Mouse (Mus musculus): ENCODE measurements around the gene Pik3r5. TPM values are rescaled to one million over a fixed set of nuclear protein-coding genes. Genes with fewer than 3 reads are reported as not detected.

The Pik3r5 gene
- 66.2 to 140 TPM (median 84.0 TPM) in 3 replicates for total RNA-seq (2017)

DNA sequence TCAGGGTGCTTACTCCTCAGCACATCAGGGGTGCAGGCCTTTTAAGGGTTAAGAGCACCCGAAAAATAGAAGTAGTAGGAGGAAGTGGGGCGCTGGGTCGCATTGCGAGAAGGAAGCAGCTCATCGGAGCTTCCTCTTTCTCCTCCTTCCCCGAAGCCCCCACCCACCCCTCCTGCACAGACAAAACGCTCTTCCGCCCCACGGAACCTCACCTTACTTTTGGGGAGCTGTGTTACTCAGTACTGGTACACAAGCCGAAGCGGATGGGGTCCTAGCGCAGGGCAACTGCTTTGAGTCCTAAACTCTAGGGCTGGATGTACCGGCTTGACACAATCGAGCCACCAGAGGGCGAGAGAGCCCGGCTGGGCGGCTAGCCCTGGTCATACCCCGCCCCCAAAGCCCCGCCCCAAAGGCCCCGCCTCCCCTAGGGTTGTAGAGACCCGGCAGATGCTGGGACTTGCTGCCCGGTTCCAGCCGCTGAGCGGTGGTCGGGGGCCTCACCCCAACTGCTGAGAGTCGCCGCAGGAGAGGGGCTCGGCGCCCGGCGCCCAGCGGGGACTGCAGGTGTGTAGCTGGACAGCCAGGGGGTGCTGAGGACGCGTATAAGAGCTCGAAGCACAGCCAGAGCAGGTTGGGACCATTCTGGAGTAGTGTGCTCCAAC lies at the start of gene Pik3r5:
Pik3r5 (plus strand) TSS at position 423 of the 662 bp plus-strand sequence.
- ATAC-seq (replicated peaks; ENCODE audit: insufficient number of reproducible peaks, low FRiP score, low TSS enrichment, poor library complexity, severe bottlenecking), result peak; percentile 66

- no peak for ATAC-seq (replicated peaks; ENCODE audit: insufficient number of reproducible peaks, low FRiP score, low TSS enrichment, poor library complexity, severe bottlenecking)
Measured at GRCm38 (mm10) chr11:68383519-68383918, 48.4 kb upstream of the Pik3r5 start.

GRCm38 (mm10) chr11:68384131-68384530 lies 47.8 kb upstream of the Pik3r5 start:
- no peak for ATAC-seq (replicated peaks; ENCODE audit: insufficient number of reproducible peaks, low FRiP score, low TSS enrichment, poor library complexity, severe bottlenecking)

GRCm38 (mm10) chr11:68384592-68385020 lies 47.3 kb upstream of the Pik3r5 start:
- ATAC-seq (replicated peaks; ENCODE audit: insufficient number of reproducible peaks, low FRiP score, low TSS enrichment, poor library complexity, severe bottlenecking), result no peak

DNA sequence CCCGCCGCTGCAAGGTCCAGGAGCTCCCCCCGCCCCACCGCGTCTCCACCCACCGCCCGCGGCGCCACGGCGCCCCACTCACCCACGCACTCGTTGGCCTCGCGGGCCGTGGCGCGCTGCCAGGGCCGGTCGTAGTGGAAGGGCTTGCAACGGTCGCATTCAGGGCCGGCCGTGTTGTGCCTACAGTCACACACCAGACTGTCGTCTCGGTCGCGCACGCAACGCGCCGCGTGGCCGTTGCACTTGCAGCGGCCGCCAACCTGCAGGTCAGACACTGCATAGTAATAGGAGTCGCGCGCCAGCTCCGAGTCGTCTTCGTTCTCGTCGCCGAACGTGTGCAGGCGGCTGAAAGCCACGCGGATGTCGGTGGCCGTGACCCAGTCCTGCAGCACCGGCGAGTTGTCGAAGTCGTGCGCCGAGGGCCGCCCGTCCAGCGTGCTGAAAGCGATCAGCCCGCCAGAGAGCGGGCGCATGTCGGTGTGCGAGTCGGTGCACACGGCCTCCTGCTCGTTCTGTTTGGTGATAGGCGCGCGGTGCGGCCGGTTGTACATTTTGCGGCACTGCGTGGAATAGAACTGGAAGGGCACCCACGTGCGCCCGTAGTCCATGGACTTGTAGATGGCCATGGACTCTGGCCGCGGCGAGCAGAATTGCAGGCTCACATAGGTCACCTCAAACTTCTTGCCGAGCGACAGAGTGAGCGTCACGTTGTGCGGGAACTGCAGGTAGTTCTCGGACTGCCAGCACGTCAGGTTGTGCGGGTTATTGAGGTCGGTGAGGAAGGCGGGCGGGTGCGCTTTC lies 46.7 kb upstream of the Pik3r5 start:
- no peak for ATAC-seq (replicated peaks; ENCODE audit: insufficient number of reproducible peaks, low FRiP score, low TSS enrichment, poor library complexity, severe bottlenecking)

DNA sequence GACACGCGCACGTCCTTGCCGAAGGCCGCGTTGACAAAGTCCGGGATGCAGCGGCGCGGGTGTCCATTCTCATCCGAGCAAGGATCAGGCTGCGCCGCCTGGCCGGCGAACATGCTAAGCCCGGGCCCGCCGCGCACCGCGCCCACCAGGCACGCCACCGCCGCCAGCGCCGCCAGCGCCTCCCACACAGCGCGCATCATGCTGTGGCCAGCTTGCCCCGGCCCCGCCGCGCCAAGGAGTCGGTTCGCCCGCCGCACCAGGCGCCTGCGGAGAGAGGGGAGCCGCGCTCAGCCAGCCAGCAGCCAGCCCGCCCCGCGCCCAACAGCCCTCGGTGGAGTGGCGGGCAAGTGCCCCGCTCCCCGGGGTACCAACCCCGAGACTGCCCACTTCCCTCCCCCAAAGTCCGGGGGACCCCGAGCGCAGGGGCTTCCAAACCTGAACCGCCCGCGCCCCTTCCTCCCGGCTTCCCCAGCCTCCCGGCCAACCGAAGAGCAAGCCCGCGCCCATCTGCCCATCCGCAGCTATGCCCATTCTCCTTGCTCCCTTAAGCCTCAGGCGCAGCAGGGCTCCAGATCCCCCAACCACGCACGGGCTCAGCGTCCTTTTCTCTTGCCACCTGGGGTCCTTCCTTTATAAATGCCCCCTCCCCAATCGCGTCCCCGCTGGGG lies 45.9 kb upstream of the Pik3r5 start:
- ATAC-seq (replicated peaks; ENCODE audit: insufficient number of reproducible peaks, low FRiP score, low TSS enrichment, poor library complexity, severe bottlenecking), result no peak

DNA sequence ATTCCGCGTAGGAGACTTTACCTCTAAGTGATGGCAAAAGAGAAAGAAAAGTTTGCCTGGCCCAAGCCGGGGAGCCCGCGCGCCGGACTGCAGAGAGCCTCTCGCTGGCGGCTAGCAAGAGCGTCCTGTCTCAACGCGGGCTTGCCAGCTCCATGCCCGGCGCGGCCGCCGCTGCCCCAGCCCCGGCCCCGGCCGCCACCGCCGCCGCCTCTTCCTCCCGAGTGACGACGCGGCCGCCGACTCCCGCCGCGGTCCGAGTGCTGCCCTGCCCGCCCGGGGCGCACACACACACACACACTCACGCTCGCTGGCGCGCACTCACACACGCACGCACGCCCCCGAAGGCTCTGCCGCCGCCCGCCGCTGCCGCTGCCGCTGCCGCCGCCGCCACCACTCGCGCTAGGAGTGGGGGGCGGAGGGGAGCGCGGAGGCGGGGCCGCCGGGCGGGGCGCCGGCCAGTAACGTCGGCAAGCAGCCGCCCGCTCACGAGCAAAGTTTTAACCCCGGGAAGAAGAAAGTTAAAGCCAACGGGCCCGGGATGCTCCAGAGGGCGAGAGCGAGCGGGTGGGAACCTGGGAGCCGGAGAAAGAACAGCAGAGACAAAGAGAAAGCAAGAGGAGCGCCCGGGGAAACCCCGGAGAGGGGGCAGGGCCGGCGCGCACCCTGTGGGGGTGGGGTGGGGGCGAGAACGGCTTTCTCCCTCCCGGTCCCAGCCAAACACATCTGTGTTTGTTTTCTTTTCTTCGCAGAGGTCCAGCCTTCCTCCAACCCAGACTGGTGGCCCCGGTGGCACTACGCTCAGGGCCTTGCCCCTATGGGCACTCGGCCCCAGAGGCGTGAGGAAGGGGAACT lies 45.1 kb upstream of the Pik3r5 start:
- ATAC-seq (replicated peaks; ENCODE audit: insufficient number of reproducible peaks, low FRiP score, low TSS enrichment, poor library complexity, severe bottlenecking), result no peak

DNA sequence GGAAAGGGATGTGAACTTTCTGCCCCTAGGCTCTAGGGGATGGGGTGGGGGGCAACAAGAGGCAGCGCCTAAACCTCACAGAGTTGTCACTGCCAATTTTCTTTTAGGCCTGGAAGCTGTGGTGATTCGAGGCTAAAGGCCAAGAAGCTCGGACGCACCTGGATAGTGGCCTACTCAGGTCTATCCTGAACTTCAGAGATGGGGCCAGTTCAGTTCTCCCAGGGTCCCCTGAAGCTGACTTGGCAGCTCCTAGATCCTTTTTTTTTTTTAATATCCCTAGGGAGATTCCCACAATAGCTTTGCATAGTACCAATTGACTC lies 44.5 kb upstream of the Pik3r5 start:
- ATAC-seq (replicated peaks; ENCODE audit: insufficient number of reproducible peaks, low FRiP score, low TSS enrichment, poor library complexity, severe bottlenecking), result no peak

- no peak for ATAC-seq (replicated peaks; ENCODE audit: insufficient number of reproducible peaks, low FRiP score, low TSS enrichment, poor library complexity, severe bottlenecking)
Measured at GRCm38 (mm10) chr11:68387971-68388654, 43.8 kb upstream of the Pik3r5 start.

DNA sequence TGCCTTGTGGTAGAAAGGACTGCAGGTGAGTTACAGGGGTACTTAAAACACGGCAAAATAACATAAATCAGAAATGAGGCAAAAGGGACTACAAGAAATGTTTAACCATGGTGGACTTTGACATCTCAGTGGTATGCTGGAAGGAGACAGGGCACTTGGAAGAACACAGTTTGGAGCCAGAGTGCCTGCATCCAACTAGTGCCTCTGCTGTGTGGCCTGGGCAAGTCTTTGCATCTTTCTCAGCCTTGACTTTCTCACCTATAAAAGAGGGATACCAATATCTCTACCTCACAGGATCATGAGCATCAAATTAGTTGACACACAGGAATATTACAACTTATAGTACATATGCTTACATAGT lies 43.3 kb upstream of the Pik3r5 start:
- ATAC-seq (replicated peaks; ENCODE audit: insufficient number of reproducible peaks, low FRiP score, low TSS enrichment, poor library complexity, severe bottlenecking), result no peak

- ATAC-seq (replicated peaks; ENCODE audit: insufficient number of reproducible peaks, low FRiP score, low TSS enrichment, poor library complexity, severe bottlenecking), result no peak
Measured at GRCm38 (mm10) chr11:68389621-68390020, 42.3 kb upstream of the Pik3r5 start.

DNA sequence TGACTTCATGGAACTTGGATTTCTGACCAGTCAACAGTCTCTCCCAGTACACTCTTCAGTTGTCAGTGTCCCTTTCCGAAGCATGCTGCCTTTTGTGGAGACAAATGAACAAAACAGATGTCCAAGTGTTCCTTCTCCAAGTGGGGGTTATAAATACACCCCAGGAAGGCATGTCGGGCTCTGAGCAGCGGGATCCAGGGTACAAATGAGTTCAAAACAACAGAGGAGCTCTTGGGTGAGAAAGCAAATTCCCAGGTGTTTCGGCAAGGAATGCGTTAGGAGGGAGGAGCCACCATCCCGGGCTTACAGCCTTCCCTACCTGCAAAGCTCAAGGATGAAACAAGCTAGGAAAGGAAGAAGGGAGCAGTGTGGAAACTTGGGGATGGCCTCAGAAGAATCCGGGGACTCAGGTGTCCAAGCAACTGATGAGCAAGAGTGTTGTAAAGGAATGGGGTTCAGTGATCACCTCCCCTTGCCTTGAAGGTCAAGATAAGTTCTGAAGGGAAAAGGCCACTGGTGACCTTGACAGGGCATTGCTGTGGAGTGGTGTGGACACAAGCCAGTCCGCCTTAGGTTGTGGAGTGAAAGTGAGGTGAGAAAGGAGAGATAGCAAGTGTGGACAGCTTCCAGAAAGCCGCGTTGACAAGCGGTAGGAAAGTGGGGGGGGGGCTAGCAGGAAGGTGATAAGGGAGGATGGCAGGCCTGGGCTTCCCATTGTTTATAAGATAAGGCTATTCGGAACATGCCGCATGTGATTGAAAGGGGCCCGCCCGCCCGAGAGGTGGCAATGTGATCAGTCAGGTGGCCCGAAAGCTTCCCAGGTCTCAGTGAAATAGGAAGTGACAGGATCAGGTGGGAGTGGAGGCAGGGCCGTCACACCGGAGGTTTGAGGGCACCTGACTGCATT lies 41.3 kb upstream of the Pik3r5 start:
- ATAC-seq (replicated peaks; ENCODE audit: insufficient number of reproducible peaks, low FRiP score, low TSS enrichment, poor library complexity, severe bottlenecking), result no peak

DNA sequence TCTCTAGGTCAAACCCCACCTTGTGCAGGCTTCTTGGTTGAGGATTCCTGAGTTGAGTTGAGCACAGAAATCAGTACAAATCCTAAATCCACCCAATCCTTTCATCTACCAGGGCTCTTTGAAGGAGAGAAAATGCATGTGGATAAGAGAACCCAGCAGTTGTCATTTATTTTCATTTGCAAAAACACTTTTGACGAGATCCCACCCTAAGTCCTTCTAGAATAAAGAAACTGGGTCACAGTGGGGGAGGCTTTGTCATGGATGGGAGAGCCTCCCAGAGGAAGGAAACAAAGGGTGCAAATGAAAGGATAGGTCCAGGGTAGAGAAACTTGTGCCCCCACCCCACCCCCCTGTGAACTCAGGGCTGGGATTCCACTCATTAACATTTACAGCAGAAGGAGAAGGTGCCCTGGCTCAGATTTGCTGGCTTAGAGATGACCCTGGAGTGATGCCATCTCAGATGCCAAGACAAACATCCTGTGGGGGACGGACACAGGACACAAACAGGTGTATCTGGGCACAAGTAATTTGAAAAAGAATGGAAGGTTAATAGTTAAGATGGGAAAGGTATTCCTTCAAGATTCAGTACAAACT lies 37.9 kb upstream of the Pik3r5 start:
- no peak for ATAC-seq (replicated peaks; ENCODE audit: insufficient number of reproducible peaks, low FRiP score, low TSS enrichment, poor library complexity, severe bottlenecking)

DNA sequence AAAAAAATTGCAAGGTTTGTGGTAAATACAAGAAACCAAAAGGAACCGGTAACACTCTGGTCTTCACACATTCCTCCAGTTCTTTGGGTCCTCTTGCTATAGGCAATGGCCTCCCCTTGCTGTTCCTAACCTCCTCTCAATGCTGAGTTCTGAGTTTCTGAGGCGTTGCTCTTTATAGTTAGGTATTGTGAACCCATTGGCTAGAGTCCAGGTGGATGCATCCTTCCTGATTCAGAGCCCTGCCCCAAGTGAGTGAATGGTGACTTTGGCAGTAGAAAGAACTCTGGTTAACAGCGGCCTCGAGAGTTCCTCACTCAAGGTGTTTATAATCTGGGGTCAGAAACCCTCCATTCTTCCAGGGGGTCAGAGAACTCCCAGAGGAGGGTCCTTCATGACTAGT lies 37.2 kb upstream of the Pik3r5 start:
- no peak for ATAC-seq (replicated peaks; ENCODE audit: insufficient number of reproducible peaks, low FRiP score, low TSS enrichment, poor library complexity, severe bottlenecking)

DNA sequence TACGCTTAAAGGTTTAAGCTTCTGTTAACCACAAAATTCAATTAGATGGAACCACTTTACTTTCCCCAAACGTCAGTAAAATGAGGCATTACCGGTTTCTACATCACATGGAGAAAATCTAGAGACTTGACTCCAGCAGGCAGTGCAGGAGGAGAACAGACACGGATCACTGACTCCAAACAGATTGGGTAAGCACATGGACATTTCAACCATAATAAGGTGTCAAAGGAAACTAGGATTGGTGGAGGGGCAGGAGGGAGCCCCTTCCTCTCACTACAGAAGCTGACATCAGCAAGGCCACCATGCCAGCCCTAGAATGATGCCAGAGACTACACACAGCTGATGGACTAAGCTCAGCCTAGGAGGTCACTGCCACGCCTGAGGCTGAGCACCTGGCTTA lies 36.4 kb upstream of the Pik3r5 start:
- no peak for ATAC-seq (replicated peaks; ENCODE audit: insufficient number of reproducible peaks, low FRiP score, low TSS enrichment, poor library complexity, severe bottlenecking)

- no peak for ATAC-seq (replicated peaks; ENCODE audit: insufficient number of reproducible peaks, low FRiP score, low TSS enrichment, poor library complexity, severe bottlenecking)
Measured at GRCm38 (mm10) chr11:68398891-68399547, 32.9 kb upstream of the Pik3r5 start.

- no peak for ATAC-seq (replicated peaks; ENCODE audit: insufficient number of reproducible peaks, low FRiP score, low TSS enrichment, poor library complexity, severe bottlenecking)
Measured at GRCm38 (mm10) chr11:68399548-68400020, 32.3 kb upstream of the Pik3r5 start.
